Mouse (Mus musculus) forebrain, postnatal 0 days (tissue): ENCODE measurements around the gene Orai3. TPM values are rescaled to one million over a fixed set of nuclear protein-coding genes. Genes with fewer than 3 reads are reported as not detected.

ENCODE experiments used
- ATAC-seq: fragments of 200-750 bp; cut with Nextera tagmentation; 2 replicates; pipeline ENCODE4 v1.8.0; 2017; ENCODE audit warnings: mild to moderate bottlenecking, moderate library complexity
- DNase-seq: peaks from one replicate; pipeline ENCODE4 v3.0.0-alpha.2; 2015
- H3K27ac ChIP-seq: fragments of 300-500 bp; sonication (generic); 2 replicates; pipeline ENCODE4 v1.5.1; 2014; ENCODE audit warnings: low read depth, mild to moderate bottlenecking, antibody characterized with exemption, low read length, moderate library complexity, mixed read lengths
- H3K27me3 ChIP-seq: fragments of 300-500 bp; sonication (generic); 2 replicates; pipeline ENCODE4 v1.6.1; 2014; ENCODE audit warnings: mild to moderate bottlenecking, low read length, mixed read lengths; ENCODE audit not compliant: insufficient read depth
- H3K36me3 ChIP-seq: fragments of 300-500 bp; sonication (generic); 2 replicates; pipeline ENCODE4 v1.6.1; 2014; ENCODE audit warnings: mild to moderate bottlenecking, moderate library complexity; ENCODE audit not compliant: insufficient read depth
- H3K4me1 ChIP-seq: fragments of 300-500 bp; sonication (generic); 2 replicates; pipeline ENCODE4 v1.6.1; 2014; ENCODE audit warnings: antibody characterized with exemption; ENCODE audit not compliant: insufficient read depth
- H3K4me2 ChIP-seq: fragments of 300-500 bp; sonication (generic); 2 replicates; pipeline ENCODE4 v1.6.1; 2014; ENCODE audit warnings: low read depth, mild to moderate bottlenecking, moderate library complexity
- H3K4me3 ChIP-seq: fragments of 300-500 bp; sonication (generic); 2 replicates; pipeline ENCODE4 v1.5.1; 2014; ENCODE audit warnings: low read depth, low read length, mixed read lengths
- H3K9ac ChIP-seq: fragments of 300-500 bp; sonication (generic); 2 replicates; pipeline ENCODE4 v1.6.1; 2014; ENCODE audit warnings: mild to moderate bottlenecking
- H3K9me3 ChIP-seq: fragments of 300-500 bp; sonication (generic); 2 replicates; pipeline ENCODE4 v1.6.1; 2016; ENCODE audit warnings: low read length
- CTCF ChIP-seq: sonication (generic); IDR thresholded peaks from 2 replicates; pipeline ENCODE4 v1.5.1; 2016; ENCODE audit warnings: antibody characterized with exemption, control low read depth, low read depth
- WGBS: fragments of 180-500 bp; shearing (Covaris S2); extraction: QIAGEN DNeasy Blood & Tissue Kit; methylation state at CpG from one replicate; pipeline ENCODE4 v1.1.7; 2014; 5-methylcytosine and 5-hydroxymethylcytosine counted together
- polyA plus RNA-seq: library from polyadenylated mRNA; unstranded; fragments of >200 nt; fragmentation: Nextera tagmentation; extraction: Ambion mirVana; gene quantifications from 2 replicates; pipeline ENCODE4 v1.2.1, GENCODE M21; 2015
- total RNA-seq: library from RNA; depleted of rRNA; stranded (reverse); fragments of >200 nt; gene quantifications from 2 replicates; pipeline ENCODE4 v1.2.3, GENCODE M21; 2014

Gene Orai3
- total and polyA plus RNA-seq, 2 experiments from 2014 or later = 13.4 to 19.0 TPM

- no peak for TF ChIP-seq CTCF
- no peak overlapping the region for H3K4me2 ChIP-seq
- H3K9me3 ChIP-seq = no peaks in the 10 kb centered on the region
- H3K27me3 ChIP-seq = no peaks in the 10 kb centered on the region
- DNase-seq (no peak), ATAC-seq (no peak)
- H3K27ac ChIP-seq = no peak overlapping the region
- peaks cover 69% of the 10 kb centered on the region for H3K36me3 ChIP-seq
- no peak overlapping the region for H3K9ac ChIP-seq
- 95% methylated on average over 1 of the region's 1 CpGs for WGBS
- no peaks in the 10 kb centered on the region for H3K4me1 ChIP-seq
- H3K4me3 ChIP-seq = no peak overlapping the region
These were observed 40.2 kb downstream of the Orai3 start for GRCm38 (mm10) chr7:127809846-127810245.

DNA sequence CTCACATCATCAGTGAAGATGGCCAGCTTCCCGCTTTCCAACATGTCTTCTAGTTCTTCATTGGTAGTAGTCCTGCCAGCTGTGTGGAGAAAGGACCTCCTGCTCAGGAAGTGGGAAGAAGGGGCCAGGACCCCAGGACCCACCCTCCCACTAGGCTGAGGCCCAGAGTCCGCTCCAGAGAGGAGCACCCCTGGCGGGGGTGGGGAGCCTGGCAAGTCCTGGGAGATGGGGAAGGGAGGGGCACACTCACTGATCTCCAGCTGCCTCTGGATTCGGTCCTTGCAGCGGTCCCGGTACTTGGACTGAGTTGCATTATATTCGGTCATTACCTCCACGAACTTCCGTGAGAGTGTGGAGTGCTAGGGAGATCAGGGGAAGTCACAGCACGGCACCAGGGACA, 41.0 kb downstream of the Orai3 start:
- no peak for TF ChIP-seq CTCF
- 76% methylated on average over 10 of the region's 10 CpGs for WGBS
- no peak for ATAC-seq
- Histone ChIP-seq H3K9me3 (no peaks in the 10 kb centered on the region), H3K4me3 (no peak overlapping the region), H3K9ac (no peak overlapping the region), H3K36me3 (peaks cover 67% of the 10 kb centered on the region), H3K4me2 (no peak overlapping the region), H3K4me1 (no peaks in the 10 kb centered on the region), H3K27me3 (no peaks in the 10 kb centered on the region), H3K27ac (no peak overlapping the region)
- DNase-seq = no peak

DNA sequence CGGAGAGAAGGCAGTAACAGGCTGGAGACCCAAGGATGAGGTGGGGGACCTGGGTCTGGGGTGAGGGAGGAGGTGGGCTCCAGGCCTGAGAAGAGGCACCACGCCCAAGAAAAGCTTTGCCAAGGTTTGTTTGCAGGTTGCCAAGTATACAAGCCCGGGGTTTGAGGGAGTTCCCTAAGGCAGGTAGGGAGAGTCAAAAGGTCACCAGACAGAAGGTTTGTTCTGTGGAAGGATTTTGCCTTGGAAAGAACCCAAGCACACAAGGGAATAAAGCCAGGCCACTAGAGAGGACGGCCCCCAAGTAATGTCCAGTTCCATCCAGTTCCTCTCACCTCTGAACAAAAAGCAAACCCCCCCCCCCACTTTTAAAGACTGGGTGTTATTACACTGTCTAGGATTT, 41.6 kb downstream of the Orai3 start:
- Histone ChIP-seq H3K4me1 (no peaks in the 10 kb centered on the region), H3K4me2 (no peak overlapping the region), H3K4me3 (no peak overlapping the region), H3K9ac (no peak overlapping the region), H3K27me3 (no peaks in the 10 kb centered on the region), H3K27ac (no peak overlapping the region), H3K36me3 (peaks cover 64% of the 10 kb centered on the region), H3K9me3 (no peaks in the 10 kb centered on the region)
- WGBS = 89% methylated on average over 4 of the region's 4 CpGs
- ATAC-seq = no peak
- no peak for TF ChIP-seq CTCF
- no peak for DNase-seq

GRCm38 (mm10) chr7:127812292-127812691, 42.7 kb downstream of the Orai3 start:
- no peak overlapping the region for H3K27ac ChIP-seq
- DNase-seq = no peak
- 90% methylated on average over 3 of the region's 3 CpGs for WGBS
- no peak overlapping the region for H3K4me3 ChIP-seq
- no peak for TF ChIP-seq CTCF
- no peak for ATAC-seq
- no peak overlapping the region for H3K9ac ChIP-seq
- no peaks in the 10 kb centered on the region for H3K4me1 ChIP-seq
- H3K4me2 ChIP-seq = no peak overlapping the region
- H3K9me3 ChIP-seq = no peaks in the 10 kb centered on the region
- H3K27me3 ChIP-seq = no peaks in the 10 kb centered on the region
- H3K36me3 ChIP-seq = peaks cover 56% of the 10 kb centered on the region

DNA sequence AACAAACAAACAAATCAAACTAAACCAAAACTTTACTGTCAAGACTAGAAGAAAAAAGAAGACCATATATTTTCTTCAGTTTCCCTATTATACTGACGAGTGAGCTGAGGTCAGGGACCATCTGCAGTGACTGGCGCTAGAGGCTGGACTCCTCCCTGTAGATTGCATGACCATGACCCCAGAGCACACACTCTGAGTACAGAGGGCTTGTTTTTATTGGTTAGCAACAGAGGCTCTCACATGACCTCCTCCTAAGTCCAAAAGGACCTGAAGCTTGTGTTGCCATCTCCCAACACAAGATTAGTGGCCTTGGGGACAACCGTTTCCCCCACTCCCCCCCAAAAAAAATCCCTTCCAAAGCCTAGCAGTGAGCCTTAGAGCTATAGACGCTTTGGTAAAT, 44.2 kb downstream of the Orai3 start:
- peak overlapping the region; percentile 45 for H3K27ac ChIP-seq
- no peaks in the 10 kb centered on the region for H3K27me3 ChIP-seq
- ATAC-seq = peak; percentile 12; the same call in 1 of the 2 replicates
- no peak overlapping the region for H3K4me3 ChIP-seq
- no peaks in the 10 kb centered on the region for H3K4me1 ChIP-seq
- WGBS = 69% methylated on average over 4 of the region's 4 CpGs
- no peak overlapping the region for H3K4me2 ChIP-seq
- no peak overlapping the region for H3K9ac ChIP-seq
- no peak for DNase-seq
- no peaks in the 10 kb centered on the region for H3K9me3 ChIP-seq
- TF ChIP-seq CTCF = no peak
- peaks cover 53% of the 10 kb centered on the region for H3K36me3 ChIP-seq

GRCm38 (mm10) chr7:127814241-127814921, 44.8 kb downstream of the Orai3 start:
- no peak overlapping the region for H3K4me2 ChIP-seq
- WGBS = 43% methylated on average over 19 of the region's 19 CpGs
- peak overlapping the region; percentile 45 for H3K27ac ChIP-seq
- H3K9me3 ChIP-seq = no peaks in the 10 kb centered on the region
- no peaks in the 10 kb centered on the region for H3K4me1 ChIP-seq
- peaks cover 50% of the 10 kb centered on the region for H3K36me3 ChIP-seq
- ATAC-seq (peak; percentile 66), DNase-seq (peak; percentile 74)
- H3K9ac ChIP-seq = no peak overlapping the region
- no peak overlapping the region for H3K4me3 ChIP-seq
- no peak for TF ChIP-seq CTCF
- no peaks in the 10 kb centered on the region for H3K27me3 ChIP-seq

- Histone ChIP-seq H3K27me3 (no peaks in the 10 kb centered on the region), H3K27ac (no peak overlapping the region; the same call in 1 of the 2 replicates), H3K4me1 (no peaks in the 10 kb centered on the region), H3K4me2 (no peak overlapping the region), H3K36me3 (peaks cover 44% of the 10 kb centered on the region), H3K4me3 (no peak overlapping the region), H3K9ac (0 out of 2 replicates have a peak overlapping the region, but pooled peaks have one; percentile 1), H3K9me3 (no peaks in the 10 kb centered on the region)
- 87% methylated on average over 15 of the region's 15 CpGs for WGBS
- DNase-seq (no peak), ATAC-seq (no peak)
- no peak for TF ChIP-seq CTCF
These were observed 45.6 kb downstream of the Orai3 start for GRCm38 (mm10) chr7:127815116-127815665.
